Mouse (Mus musculus) heart, postnatal 0 days (tissue): ENCODE measurements around the gene Malrd1.

Experiments used
- CTCF ChIP-seq: IDR thresholded peaks from 2 replicates; pipeline ENCODE4 v1.5.1; 2016; ENCODE audit warnings: antibody characterized with exemption, control low read depth, low read depth
- EP300 ChIP-seq: IDR thresholded peaks from 2 replicates; pipeline ENCODE4 v1.6.1; 2016; ENCODE audit warnings: antibody characterized with exemption, low read depth

DNA sequence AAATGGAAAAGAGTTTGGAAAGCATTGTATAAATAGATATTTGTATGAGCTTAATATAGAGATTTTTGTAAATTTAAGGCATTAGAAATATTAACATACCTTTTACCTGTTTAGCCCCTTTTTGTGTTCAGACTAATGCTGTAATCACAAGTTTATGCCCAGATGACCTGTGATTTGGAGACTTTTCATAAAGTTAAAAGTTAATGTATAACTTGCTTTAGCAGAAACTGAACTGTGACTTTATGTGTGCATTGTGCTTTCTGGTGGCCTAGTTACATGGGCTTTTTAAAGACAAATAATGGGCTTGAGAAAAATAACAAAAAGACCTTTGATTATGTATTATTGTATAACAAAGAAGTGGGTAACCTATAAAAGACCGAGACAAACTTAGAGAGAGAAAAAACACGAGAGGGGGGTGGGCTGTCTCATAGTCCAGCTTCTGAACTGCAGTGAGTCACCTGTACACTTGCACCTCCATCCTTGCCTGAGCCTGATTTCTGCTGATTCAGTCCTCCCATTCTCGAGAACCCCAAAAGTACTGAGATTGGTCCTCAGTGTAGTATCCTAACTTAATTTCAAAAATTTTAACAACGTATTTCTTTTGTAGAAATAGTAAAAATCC, 87.2 kb downstream of the Malrd1 start:
- TF ChIP-seq EP300: no peak
- TF ChIP-seq CTCF: no peak
